Mouse (Mus musculus) liver, embryonic 13.5 days (tissue): ENCODE results near the gene Nfe2l1. TPM values are rescaled to one million over a fixed set of nuclear protein-coding genes. Genes with fewer than 3 reads are reported as not detected.
A peak's percentile ranks its signal among the peaks of the same experiment; 100 is the strongest.
"Not testable (repeated sequence)": the region's sequence is repeated elsewhere in the genome, so short reads cannot be mapped to it uniquely, and the experiment has no call there.

Experiments used
- ATAC-seq: fragments of 200-750 bp; cut with Nextera tagmentation; 2 replicates; pipeline ENCODE4 v1.8.0; 2017; ENCODE audit warnings: low read depth, mild to moderate bottlenecking, moderate number of reproducible peaks, moderate library complexity
- DNase-seq: peaks from one replicate; pipeline ENCODE4 v3.0.0; 2022
- H3K27ac ChIP-seq: fragments of 300-500 bp; sonication (generic); 2 replicates; pipeline ENCODE4 v1.5.1; 2015; ENCODE audit warnings: moderate library complexity, mild to moderate bottlenecking, inconsistent platforms
- H3K27me3 ChIP-seq: fragments of 300-500 bp; sonication (generic); 2 replicates; pipeline ENCODE4 v1.6.1; 2015; ENCODE audit warnings: mild to moderate bottlenecking, inconsistent platforms
- H3K36me3 ChIP-seq: fragments of 300-500 bp; sonication (generic); 2 replicates; pipeline ENCODE4 v1.6.1; 2015; ENCODE audit warnings: mild to moderate bottlenecking, inconsistent platforms
- H3K4me1 ChIP-seq: fragments of 300-500 bp; sonication (generic); replicated peaks from 2 replicates; pipeline ENCODE4 v1.6.1; 2015; ENCODE audit warnings: inconsistent platforms
- H3K4me2 ChIP-seq: fragments of 300-500 bp; sonication (generic); 2 replicates; pipeline ENCODE4 v1.6.1; 2015; ENCODE audit warnings: inconsistent platforms, mild to moderate bottlenecking, moderate library complexity
- H3K4me3 ChIP-seq: fragments of 300-500 bp; sonication (generic); replicated peaks from 2 replicates; pipeline ENCODE4 v1.5.1; 2015; ENCODE audit warnings: mild to moderate bottlenecking, inconsistent platforms
- H3K9ac ChIP-seq: fragments of 300-500 bp; sonication (generic); 2 replicates; pipeline ENCODE4 v1.6.1; 2015; ENCODE audit warnings: mild to moderate bottlenecking, inconsistent platforms
- H3K9me3 ChIP-seq: fragments of 300-500 bp; sonication (generic); replicated peaks from 2 replicates; pipeline ENCODE4 v1.6.1; 2016; ENCODE audit warnings: inconsistent platforms
- WGBS: fragments of 180-500 bp; shearing (Covaris S2); methylation state at CpG from one replicate; pipeline ENCODE4 v1.1.7; 2015; ENCODE audit not compliant: insufficient replicate concordance; 5-methylcytosine and 5-hydroxymethylcytosine counted together
- polyA plus RNA-seq: library from polyadenylated mRNA; unstranded; fragments of >200 nt; fragmentation: Nextera tagmentation; extraction: Ambion mirVana; gene quantifications from 2 replicates; pipeline ENCODE4 v1.2.1, GENCODE M21; 2015

Nfe2l1 gene
- polyA plus RNA-seq, 1 experiment from 2014 or later, result 19.2 TPM

DNA sequence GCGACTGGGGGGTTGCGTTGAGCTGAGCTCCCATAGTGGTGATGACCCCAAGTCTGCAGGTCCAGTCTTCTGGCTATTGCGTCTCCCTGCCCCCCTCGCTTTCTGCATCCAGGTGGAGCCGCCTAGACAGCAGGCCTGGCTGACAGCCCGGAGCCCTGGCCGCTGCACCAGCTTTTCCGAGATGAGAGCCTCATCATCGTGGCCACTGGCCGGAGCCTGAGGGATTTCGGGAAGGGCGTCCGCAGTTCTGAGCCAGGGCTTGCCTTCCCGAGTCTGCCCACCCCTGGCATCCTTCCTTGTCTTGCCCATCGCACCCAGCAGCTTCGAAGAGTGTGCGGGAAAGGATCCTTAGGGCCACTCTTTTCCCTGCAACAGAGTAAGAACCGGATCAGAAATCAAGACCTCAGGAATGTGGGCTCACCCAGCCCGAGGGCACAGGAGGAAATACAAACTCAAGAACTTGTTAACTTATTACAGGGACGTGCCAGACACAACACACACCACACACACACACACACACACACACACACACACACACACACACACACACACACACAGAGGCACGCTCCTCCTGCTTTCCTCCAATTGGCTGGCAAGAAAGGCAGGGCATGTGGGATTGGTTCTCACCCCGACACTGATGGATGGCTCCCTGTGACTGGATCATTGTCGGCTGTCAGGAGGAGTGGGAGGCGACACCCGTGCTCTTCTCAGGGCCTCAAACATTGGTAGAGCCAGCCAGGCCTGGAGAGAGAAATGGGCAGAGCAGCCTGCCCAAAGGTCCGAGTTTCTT lies 33.6 kb upstream of the Nfe2l1 start:
- no peak for ATAC-seq
- no peak for DNase-seq
- Histone ChIP-seq H3K9me3 (no peaks in the 10 kb centered on the region), H3K4me2 (no peak overlapping the region), H3K36me3 (no peaks in the 10 kb centered on the region), H3K9ac (no peak overlapping the region), H3K27me3 (peaks cover 24% of the 10 kb centered on the region), H3K4me1 (peaks cover 15% of the 10 kb centered on the region), H3K27ac (no peak overlapping the region), H3K4me3 (no peak overlapping the region)
- 37% methylated on average over 26 of the region's 26 CpGs for WGBS

DNA sequence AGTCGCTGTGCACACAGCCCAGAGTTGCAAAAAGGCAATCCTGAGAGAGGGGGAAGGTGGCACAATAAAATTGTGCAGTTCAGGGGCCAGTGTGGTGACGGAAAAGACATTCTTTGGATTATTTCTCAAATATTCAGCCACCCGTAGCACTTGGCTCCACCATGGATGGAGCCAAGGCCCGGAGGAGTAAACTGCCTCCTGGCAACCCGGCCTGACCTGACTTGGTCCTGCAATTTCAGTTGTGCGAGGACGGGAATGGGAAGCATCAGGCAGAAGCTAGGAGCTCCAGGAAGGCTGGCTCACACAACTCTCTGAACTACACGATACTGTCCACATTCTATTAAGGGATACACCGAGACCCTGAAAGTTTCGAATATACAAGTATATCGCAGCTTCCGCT lies 32.8 kb upstream of the Nfe2l1 start:
- Histone ChIP-seq H3K27ac (no peak overlapping the region), H3K4me3 (no peak overlapping the region), H3K27me3 (peaks cover 24% of the 10 kb centered on the region), H3K9ac (no peak overlapping the region), H3K36me3 (no peaks in the 10 kb centered on the region), H3K4me2 (peak overlapping the region; percentile 74; the same call in 1 of the 2 replicates), H3K4me1 (peaks cover 15% of the 10 kb centered on the region), H3K9me3 (no peaks in the 10 kb centered on the region)
- DNase-seq, result no peak
- WGBS, result 83% methylated on average over 12 of the region's 12 CpGs
- no peak for ATAC-seq

DNA sequence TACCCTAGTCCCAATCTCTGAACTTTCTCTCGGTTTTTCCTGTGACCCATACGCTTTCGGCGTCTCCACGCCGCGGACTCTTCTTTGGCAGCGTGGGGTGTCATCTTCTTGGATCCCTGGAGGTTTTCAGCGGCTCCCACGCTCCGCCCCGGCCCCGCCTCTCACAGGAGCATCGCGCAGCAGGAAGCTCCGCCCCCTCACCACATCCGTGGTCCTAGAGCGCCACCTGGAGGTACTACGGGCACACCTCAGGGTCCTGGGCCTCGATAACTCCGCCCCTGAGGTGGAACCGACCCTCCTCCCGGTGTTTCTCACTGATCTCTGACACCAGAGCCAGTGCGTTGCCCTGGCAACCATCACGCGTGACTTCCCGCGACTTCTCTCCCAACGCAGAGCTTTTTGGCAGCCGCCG lies 32.1 kb upstream of the Nfe2l1 start:
- H3K27ac ChIP-seq, result no peak overlapping the region
- peak; percentile 86 for ATAC-seq
- H3K27me3 ChIP-seq, result peaks cover 24% of the 10 kb centered on the region
- no peaks in the 10 kb centered on the region for H3K9me3 ChIP-seq
- peak; percentile 88 for DNase-seq
- WGBS, result under 1% methylated on average over 31 of the region's 31 CpGs
- peak overlapping the region; percentile 50 for H3K4me3 ChIP-seq
- H3K4me1 ChIP-seq, result peaks cover 15% of the 10 kb centered on the region
- peak overlapping the region; percentile 74 for H3K4me2 ChIP-seq
- H3K9ac ChIP-seq, result peak overlapping the region; percentile 42; the same call in 1 of the 2 replicates
- no peaks in the 10 kb centered on the region for H3K36me3 ChIP-seq

DNA sequence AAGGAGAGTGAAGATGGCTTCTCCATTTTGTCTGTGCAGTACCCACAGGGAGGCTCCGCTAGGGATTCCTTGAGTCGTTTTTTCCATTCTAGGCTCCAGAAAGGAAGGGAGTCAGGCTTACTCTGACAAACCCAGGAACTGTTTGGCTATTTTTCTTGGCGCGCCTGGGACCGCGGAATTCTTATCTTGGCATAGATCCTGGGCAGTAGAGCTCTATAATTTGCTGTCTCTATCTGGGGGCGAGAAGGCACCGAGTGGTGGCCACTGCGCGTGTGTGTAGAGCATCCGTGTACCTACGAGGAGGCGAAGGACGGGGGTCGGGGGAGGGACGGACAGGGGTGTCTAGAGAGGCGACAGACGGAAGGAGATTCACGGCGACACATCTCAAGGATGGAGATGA lies 31.7 kb upstream of the Nfe2l1 start:
- no peak for DNase-seq
- WGBS, result 2% methylated on average over 20 of the region's 20 CpGs
- peak; percentile 18 for ATAC-seq

DNA sequence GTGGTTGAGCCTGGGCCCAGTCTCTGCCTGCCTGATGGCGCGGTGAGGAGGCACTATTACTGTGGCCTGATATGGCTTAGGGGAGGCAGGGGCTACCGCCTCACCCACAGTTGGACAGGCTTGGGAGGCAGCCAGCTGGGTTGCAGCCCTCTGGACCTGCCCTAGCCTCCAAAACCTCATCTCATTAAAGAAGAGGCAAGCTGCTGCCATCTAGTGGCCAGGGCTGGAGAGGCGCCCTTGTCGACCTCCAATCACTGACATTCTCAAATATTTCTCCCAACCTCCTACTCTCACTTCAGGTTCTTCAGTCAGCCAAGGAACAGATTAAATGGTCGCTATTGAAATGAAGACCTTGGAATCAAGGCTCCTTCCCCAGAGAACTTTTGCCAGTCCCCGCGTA lies 30.8 kb upstream of the Nfe2l1 start:
- no peak overlapping the region for H3K9ac ChIP-seq
- DNase-seq (peak; percentile 56), ATAC-seq (0 out of 2 replicates have a peak, but pooled peaks have one; percentile 34)
- WGBS, result 10% methylated on average over 8 of the region's 8 CpGs
- no peaks in the 10 kb centered on the region for H3K9me3 ChIP-seq
- H3K4me1 ChIP-seq, result peaks cover 15% of the 10 kb centered on the region
- H3K27ac ChIP-seq, result no peak overlapping the region
- H3K4me3 ChIP-seq, result no peak overlapping the region
- no peak overlapping the region for H3K4me2 ChIP-seq
- peaks cover 20% of the 10 kb centered on the region for H3K27me3 ChIP-seq
- no peaks in the 10 kb centered on the region for H3K36me3 ChIP-seq

More for the DNA sequence above, 31.7 kb upstream of the Nfe2l1 start:
- Histone ChIP-seq H3K27ac (no peak overlapping the region), H3K4me2 (peak overlapping the region; percentile 74), H3K4me3 (peak overlapping the region; percentile 50), H3K4me1 (peaks cover 15% of the 10 kb centered on the region), H3K9me3 (no peaks in the 10 kb centered on the region), H3K27me3 (peaks cover 21% of the 10 kb centered on the region), H3K9ac (peak overlapping the region; percentile 42; the same call in 1 of the 2 replicates), H3K36me3 (no peaks in the 10 kb centered on the region)

DNA sequence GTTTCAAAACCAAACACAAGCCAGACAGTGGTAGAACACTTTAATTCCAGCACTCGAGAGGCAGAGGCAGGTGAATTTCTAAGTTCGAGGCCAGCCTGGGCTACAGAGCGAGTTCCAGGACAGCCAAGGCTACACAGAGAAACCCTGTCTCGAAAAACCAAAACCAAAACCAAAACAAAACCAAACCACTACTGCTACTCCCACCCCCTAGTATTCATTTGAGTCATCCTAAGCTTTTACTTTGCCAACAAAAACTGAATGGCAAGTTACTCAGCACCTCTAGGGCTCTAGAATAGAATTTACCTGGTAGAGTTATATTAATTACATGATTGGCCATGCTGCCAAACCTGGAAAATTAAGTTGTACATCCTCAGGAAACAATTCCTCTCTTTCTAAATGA lies 29.9 kb upstream of the Nfe2l1 start:
- Histone ChIP-seq H3K4me1 (peaks cover 15% of the 10 kb centered on the region), H3K36me3 (no peaks in the 10 kb centered on the region), H3K4me2 (no peak overlapping the region), H3K9me3 (no peaks in the 10 kb centered on the region), H3K27ac (no peak overlapping the region), H3K27me3 (peaks cover 20% of the 10 kb centered on the region), H3K4me3 (no peak overlapping the region), H3K9ac (no peak overlapping the region)
- DNase-seq (no peak), ATAC-seq (no peak)
- WGBS, result 67% methylated on average over 4 of the region's 4 CpGs

DNA sequence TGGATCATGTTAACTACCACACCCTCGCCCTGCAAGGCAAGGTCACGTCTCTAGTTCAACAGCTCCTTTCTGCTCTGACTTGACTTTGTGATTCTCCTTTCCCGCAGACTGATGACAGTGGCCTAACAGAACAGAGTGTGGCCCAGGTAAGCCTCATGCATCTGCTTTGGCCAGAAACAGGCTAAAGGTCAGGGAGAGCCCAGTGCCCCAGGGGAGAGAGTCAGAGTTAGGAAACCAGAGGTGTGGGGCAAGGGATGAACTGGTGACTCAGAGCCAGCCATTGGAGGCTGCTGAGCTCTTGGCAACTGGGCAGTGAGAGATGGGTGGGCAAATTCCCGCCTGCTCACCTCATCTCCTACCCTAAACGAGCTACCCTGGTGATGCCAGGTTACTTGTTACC lies 27.7 kb upstream of the Nfe2l1 start:
- H3K4me3 ChIP-seq, result no peak overlapping the region
- H3K27ac ChIP-seq, result no peak overlapping the region
- H3K36me3 ChIP-seq, result no peaks in the 10 kb centered on the region
- ATAC-seq (no peak), DNase-seq (no peak)
- peaks cover 15% of the 10 kb centered on the region for H3K4me1 ChIP-seq
- peaks cover 3% of the 10 kb centered on the region; the same call in 1 of the 2 replicates for H3K27me3 ChIP-seq
- no peaks in the 10 kb centered on the region for H3K9me3 ChIP-seq
- 68% methylated on average over 5 of the region's 5 CpGs for WGBS
- H3K9ac ChIP-seq, result no peak overlapping the region
- no peak overlapping the region for H3K4me2 ChIP-seq

DNA sequence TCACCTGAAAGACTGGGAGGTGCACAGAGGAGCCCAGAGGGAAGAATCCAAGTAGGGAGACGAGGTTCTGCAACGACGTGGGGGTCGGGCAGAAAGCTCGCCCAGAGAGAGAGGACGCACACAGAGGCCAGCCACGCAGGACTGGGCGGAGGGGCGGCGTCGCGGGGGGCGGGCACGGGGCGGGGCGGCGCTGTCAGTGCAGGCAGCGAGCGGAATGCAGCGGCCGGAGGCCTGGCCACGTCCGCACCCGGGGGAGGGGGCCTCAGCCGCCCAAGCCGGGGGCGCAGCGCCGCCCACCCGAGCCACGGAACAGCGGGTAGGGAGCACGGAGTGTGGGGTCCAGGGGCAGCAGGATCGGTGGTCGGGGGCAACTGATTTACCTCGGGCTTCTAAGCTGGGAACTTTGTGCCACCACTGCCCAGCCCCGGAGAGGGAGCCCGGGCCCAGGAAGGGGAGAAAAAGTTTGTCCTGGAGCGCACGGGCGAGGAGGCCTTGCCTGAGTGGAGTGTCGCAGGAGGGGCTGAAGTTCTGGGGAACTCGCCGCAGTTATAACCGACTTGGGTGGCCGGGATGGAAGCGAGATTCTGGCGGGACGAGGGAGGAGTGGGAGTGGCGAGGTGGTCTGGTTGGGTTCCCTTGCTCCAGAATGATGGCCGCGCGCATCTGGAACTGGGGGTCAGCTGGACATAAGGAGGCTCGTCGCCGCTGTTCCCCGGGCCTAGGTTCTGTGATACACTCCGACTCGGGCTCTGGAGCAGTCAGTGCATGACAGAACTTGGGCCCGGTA lies 20.1 kb upstream of the Nfe2l1 start, which contains the start of gene Copz2:
Copz2 (plus strand) TSS at position 190 of the 787 bp plus-strand sequence.
- H3K9me3 ChIP-seq, result no peaks in the 10 kb centered on the region
- peaks cover 28% of the 10 kb centered on the region for H3K27me3 ChIP-seq
- DNase-seq (no peak), ATAC-seq (peak; percentile 58; the same call in 1 of the 2 replicates)
- H3K9ac ChIP-seq, result peak within 1 kb of the TSS; percentile 61
- WGBS, result 1% methylated on average over 53 of the region's 60 CpGs
- peaks cover 15% of the 10 kb centered on the region for H3K4me1 ChIP-seq
- H3K36me3 ChIP-seq, result no peaks in the 10 kb centered on the region
- no peak within 1 kb of the TSS for H3K27ac ChIP-seq
- peak within 1 kb of the TSS; percentile 71 for H3K4me2 ChIP-seq
- H3K4me3 ChIP-seq, result peak within 1 kb of the TSS; percentile 63

DNA sequence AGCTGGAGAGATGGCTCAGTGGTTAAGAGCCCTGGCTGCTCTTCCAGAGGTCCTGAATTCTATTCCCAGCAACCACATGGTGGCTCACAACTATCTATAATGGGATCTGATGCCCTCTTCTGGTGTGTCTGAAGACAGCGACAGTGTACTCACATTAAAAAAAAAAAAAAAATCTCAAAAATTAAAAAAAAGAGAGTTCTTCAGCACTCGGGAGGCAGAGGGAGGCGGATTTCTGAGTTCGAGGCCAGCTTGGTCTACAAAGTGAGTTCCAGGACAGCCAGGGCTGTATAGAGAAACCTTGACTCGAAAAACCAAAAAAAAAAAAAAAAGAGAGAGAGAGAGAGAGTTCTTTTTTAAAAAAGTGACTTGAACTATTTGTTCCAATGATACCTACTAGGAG lies 19.4 kb upstream of the Nfe2l1 start:
- not testable (repeated sequence) for H3K36me3 ChIP-seq, H3K9ac ChIP-seq, H3K27ac ChIP-seq, H3K9me3 ChIP-seq, ATAC-seq, DNase-seq
- Histone ChIP-seq H3K4me3 (peak overlapping the region; percentile 63; the same call in 1 of the 2 replicates), H3K4me1 (peaks cover 15% of the 10 kb centered on the region), H3K27me3 (peaks cover 28% of the 10 kb centered on the region), H3K4me2 (peak overlapping the region; percentile 71)
- WGBS, result 46% methylated on average over 5 of the region's 5 CpGs

DNA sequence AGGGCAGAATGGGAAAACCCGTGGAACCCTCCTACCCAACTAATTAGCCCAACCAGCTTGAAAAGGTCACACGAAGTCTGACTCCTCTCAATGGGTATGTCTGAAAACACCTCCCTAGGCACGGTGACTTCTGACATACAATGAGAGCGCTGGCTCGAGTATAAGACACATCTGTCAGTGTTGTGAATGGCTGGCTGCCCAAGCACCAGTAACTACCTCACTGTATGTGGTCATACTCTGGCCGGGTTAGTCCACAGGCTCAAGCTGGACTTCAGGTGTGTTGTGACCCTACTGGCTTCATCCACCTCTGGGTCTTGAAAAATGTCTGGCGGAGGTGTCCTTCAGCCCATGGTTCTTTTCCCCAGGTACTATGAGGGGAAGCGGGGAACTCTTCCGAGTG lies 18.9 kb upstream of the Nfe2l1 start:
- Histone ChIP-seq H3K9me3 (no peaks in the 10 kb centered on the region), H3K27me3 (peaks cover 28% of the 10 kb centered on the region), H3K4me2 (no peak overlapping the region), H3K36me3 (no peaks in the 10 kb centered on the region), H3K4me3 (no peak overlapping the region), H3K4me1 (peaks cover 15% of the 10 kb centered on the region), H3K27ac (no peak overlapping the region), H3K9ac (no peak overlapping the region)
- DNase-seq (no peak), ATAC-seq (no peak)
- WGBS, result 65% methylated on average over 9 of the region's 9 CpGs

DNA sequence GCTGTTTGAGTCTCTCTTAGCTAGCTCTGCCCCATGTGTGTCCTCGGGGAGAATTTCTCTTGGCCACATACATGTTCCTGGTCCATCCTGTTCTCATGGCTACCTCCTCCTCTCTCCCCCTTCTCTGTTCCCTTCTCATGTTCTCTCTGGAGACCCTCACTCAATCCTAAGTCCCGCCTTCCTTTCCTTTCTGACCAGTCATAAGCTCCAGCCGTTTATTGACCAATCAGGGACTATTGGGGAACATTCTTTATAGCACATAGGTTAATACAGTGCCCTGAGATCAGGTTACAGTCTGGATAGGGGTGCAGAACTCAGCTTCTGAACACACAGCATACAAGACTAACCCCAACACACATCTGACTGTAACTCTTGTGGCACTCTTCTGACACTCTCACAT lies 17.5 kb upstream of the Nfe2l1 start:
- H3K27me3 ChIP-seq, result peaks cover 26% of the 10 kb centered on the region
- no peak overlapping the region for H3K4me3 ChIP-seq
- H3K9ac ChIP-seq, result no peak overlapping the region
- ATAC-seq (no peak), DNase-seq (no peak)
- H3K36me3 ChIP-seq, result no peaks in the 10 kb centered on the region
- no peaks in the 10 kb centered on the region for H3K9me3 ChIP-seq
- H3K4me2 ChIP-seq, result no peak overlapping the region
- peaks cover 15% of the 10 kb centered on the region for H3K4me1 ChIP-seq
- H3K27ac ChIP-seq, result no peak overlapping the region
- 44% methylated on average over 3 of the region's 3 CpGs for WGBS
